Mouse (Mus musculus) gastrocnemius, adult 8-10 months (tissue): ENCODE measurements around the gene Emx2. TPM values are rescaled to one million over a fixed set of nuclear protein-coding genes. Genes with fewer than 3 reads are reported as not detected.

Experiments used
- total RNA-seq, 4 experiments: library from RNA; stranded (reverse); gene quantifications; 2 replicates each; pipeline ENCODE4 v1.2.4; 2022

The Emx2 gene
- total RNA-seq, 4 experiments from 2014 or later: 0.38 to 0.97 (median 0.50) TPM

Other genes starting within 250 kb of the Emx2 start
- gene Kcnk18, start 239.2 kb upstream of the Emx2 start, total RNA-seq: not detected
- under 1 TPM in 3 of 4 experiments, not detected in 1; 0.07 to 0.21 (median 0.18) TPM for gene Slc18a2, start 197.5 kb upstream of the Emx2 start, total RNA-seq
- gene Rps12-ps3, start 136.1 kb upstream of the Emx2 start, total RNA-seq: 100 to 1,000 TPM; 216 to 382 (median 277) TPM
- gene Pdzd8, start 112.6 kb upstream of the Emx2 start, total RNA-seq: 10 to 100 TPM; 13.5 to 15.2 (median 14.3) TPM